ENCODE assay signal across 19 mouse cellular contexts in the genomic region with DNA sequence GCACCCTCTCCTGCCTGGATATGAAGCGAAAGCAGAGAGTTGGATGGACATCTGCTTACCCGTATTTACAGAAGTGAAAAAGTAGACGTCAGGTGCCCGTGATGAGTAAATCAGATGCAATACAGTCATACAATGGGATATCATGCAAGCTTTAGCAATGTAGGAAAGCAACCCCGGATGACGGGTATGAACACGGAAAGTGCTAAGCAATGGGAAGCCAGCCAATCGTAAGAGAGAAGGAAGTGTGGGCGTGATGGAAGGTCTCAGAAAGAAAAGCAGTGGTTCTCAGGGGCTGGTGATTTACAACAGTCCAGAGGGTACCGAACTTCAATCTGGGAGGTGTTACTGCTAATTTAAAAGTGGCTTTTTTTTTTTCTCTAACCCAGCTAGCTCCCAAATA.
DNase-seq lines count a peak whose midpoint lies in the region; ATAC-seq and TF ChIP-seq lines count a peak whose summit lies in the region.
"Had no signal": no experiment of that assay in that cellular context is flagged by ENCODE, and none has a peak within 500 bp of the region (broad histone marks: within the 10 kb centered on the region; RNA-seq: fewer than 3 reads in every experiment).

No protein-coding gene starts in this region.

- no peak overlapping the region for H3K4me2 ChIP-seq in heart, embryonic 12.5 days
- H3K4me2 ChIP-seq in kidney, embryonic 16.5 days (replicated peaks; ENCODE audit: low read depth, low read length): peak overlapping the region; percentile 17; the same call in 1 of the 2 replicates
- H3K4me2 ChIP-seq: hindbrain, embryonic 12.5 days; limb, embryonic 13.5 days; midbrain, embryonic 12.5 days had no signal

- in situ Hi-C loops in ES-E14 (cut with MboI; ENCODE audit: low sequenced_read_pairs in 2 of 2, unreplicated experiment in 2 of 2): no loop called here

- ATAC-seq in heart, embryonic 12.5 days (ENCODE audit: insufficient number of reproducible peaks, low FRiP score): no peak
- ATAC-seq in kidney, embryonic 16.5 days (ENCODE audit: low FRiP score, low TSS enrichment): no peak
- ATAC-seq in megakaryocyte, adult 5-6 weeks (ENCODE audit: poor library complexity, severe bottlenecking): peak; percentile 84
- ATAC-seq: forebrain, postnatal 0 days; intestine, embryonic 16.5 days; liver, postnatal 0 days had no signal

- TF ChIP-seq POLR2A in kidney, adult 2 months (IDR thresholded peaks at IDR 0.05; ENCODE audit: low read depth, low read length): no peak

- H3K9ac ChIP-seq in heart, embryonic 12.5 days: no peak overlapping the region
- H3K9ac ChIP-seq in kidney, embryonic 16.5 days (replicated peaks; ENCODE audit: low read length): no peak overlapping the region
- peak overlapping the region; percentile 4; the same call in 1 of the 2 replicates for H3K9ac ChIP-seq in ES-E14 (ENCODE audit: insufficient read depth, low read depth, low read length, poor library complexity, severe bottlenecking)
- H3K9ac ChIP-seq: forebrain, postnatal 0 days; hindbrain, embryonic 12.5 days; limb, embryonic 13.5 days; liver, postnatal 0 days; midbrain, embryonic 12.5 days had no signal

- no peaks in the 10 kb centered on the region for H3K27me3 ChIP-seq in heart, embryonic 12.5 days (replicated peaks)
- no peaks in the 10 kb centered on the region for H3K27me3 ChIP-seq in kidney, embryonic 16.5 days (ENCODE audit: insufficient read depth, low read length)
- H3K27me3 ChIP-seq in kidney, adult 2 months (replicated peaks; ENCODE audit: control insufficient read depth, insufficient read depth, low read length): no peaks in the 10 kb centered on the region
- H3K27me3 ChIP-seq: hindbrain, embryonic 12.5 days; limb, embryonic 13.5 days; midbrain, embryonic 12.5 days had no signal

- DNase-seq in heart, adult 18-20 months: peak; percentile 15 to 35
- no peak for DNase-seq in kidney, adult 2 months
- DNase-seq in ES-E14 (ENCODE audit: low read depth, low spot score): no peak
- DNase-seq in right cerebral cortex, postnatal 25 days: no peak
- no peak for DNase-seq in cerebellum, postnatal 36 days
- DNase-seq: adrenal gland, postnatal 36 days; B cell, adult 2 months; cerebellum, postnatal 10 days; forebrain, postnatal 0 days; gastrocnemius, postnatal 14 days; liver, postnatal 0 days had no signal

- TF ChIP-seq CTCF in kidney, adult 2 months (conservative IDR thresholded peaks at IDR 0.05; ENCODE audit: insufficient read depth, insufficient read length, low read depth, low read length): no peak

- 0 out of 2 replicates have a peak, but pooled peaks cover 4% of the 10 kb centered on the region for H3K9me3 ChIP-seq in heart, embryonic 12.5 days (replicated peaks)
- H3K9me3 ChIP-seq in kidney, embryonic 16.5 days (ENCODE audit: low read length): no peaks in the 10 kb centered on the region; the same call in 1 of the 2 replicates
- no peaks in the 10 kb centered on the region for H3K9me3 ChIP-seq in ES-E14 (ENCODE audit: control insufficient read depth, insufficient read depth, low read depth, low read length)
- H3K9me3 ChIP-seq: hindbrain, embryonic 12.5 days; midbrain, embryonic 12.5 days had no signal

- no peak overlapping the region for H3K4me3 ChIP-seq in heart, embryonic 12.5 days
- no peak overlapping the region for H3K4me3 ChIP-seq in kidney, embryonic 16.5 days (ENCODE audit: low read length)
- no peak overlapping the region for H3K4me3 ChIP-seq in kidney, adult 2 months (ENCODE audit: insufficient read depth, low read depth, low read length)
- H3K4me3 ChIP-seq in ES-E14 (ENCODE audit: insufficient read depth in 1 of 2, low read depth in 1 of 2, low read length in 2 of 2, poor library complexity in 1 of 2, severe bottlenecking in 1 of 2): peak overlapping the region; percentile 32 to 83
- H3K4me3 ChIP-seq: hindbrain, embryonic 12.5 days; left cerebral cortex, adult 2 months; limb, embryonic 13.5 days; midbrain, embryonic 12.5 days had no signal

- no peak overlapping the region for H3K27ac ChIP-seq in heart, embryonic 12.5 days (ENCODE audit: poor library complexity, severe bottlenecking)
- H3K27ac ChIP-seq in kidney, embryonic 16.5 days (ENCODE audit: low read length): no peak overlapping the region
- H3K27ac ChIP-seq in kidney, adult 2 months (ENCODE audit: insufficient read depth, low read depth, low read length): no peak overlapping the region
- peak overlapping the region; percentile 45; the same call in 1 of the 2 replicates for H3K27ac ChIP-seq in ES-E14 (ENCODE audit: insufficient read depth, low read depth, low read length, poor library complexity, severe bottlenecking)
- H3K27ac ChIP-seq: hindbrain, embryonic 12.5 days; left cerebral cortex, adult 2 months; limb, embryonic 13.5 days; midbrain, embryonic 12.5 days had no signal

- H3K4me1 ChIP-seq in heart, embryonic 12.5 days (replicated peaks): peaks cover 5% of the 10 kb centered on the region; the same call in 1 of the 2 replicates
- H3K4me1 ChIP-seq in kidney, embryonic 16.5 days (ENCODE audit: insufficient read depth, low read length): no peaks in the 10 kb centered on the region
- no peaks in the 10 kb centered on the region for H3K4me1 ChIP-seq in kidney, adult 2 months (ENCODE audit: control insufficient read depth, insufficient read depth, low read length)
- peaks cover 6 to 9% of the 10 kb centered on the region in 2 experiments for H3K4me1 ChIP-seq in ES-E14 (ENCODE audit: control insufficient read depth in 2 of 2, insufficient read depth in 2 of 2, low read length in 2 of 2, poor library complexity in 1 of 2)
- H3K4me1 ChIP-seq: hindbrain, embryonic 12.5 days; limb, embryonic 13.5 days had no signal

- H3K36me3 ChIP-seq in heart, embryonic 12.5 days: no peaks in the 10 kb centered on the region
- H3K36me3 ChIP-seq in kidney, embryonic 16.5 days (ENCODE audit: insufficient read depth, low read length): no peaks in the 10 kb centered on the region
- no peaks in the 10 kb centered on the region for H3K36me3 ChIP-seq in kidney, adult 2 months (ENCODE audit: control insufficient read depth, insufficient read depth, low read length)
- H3K36me3 ChIP-seq in ES-E14 (ENCODE audit: control insufficient read depth, insufficient read depth, low read length, poor library complexity, severe bottlenecking): peaks cover 2% of the 10 kb centered on the region; the same call in 1 of the 2 replicates
- H3K36me3 ChIP-seq: hindbrain, embryonic 12.5 days; limb, embryonic 13.5 days; midbrain, embryonic 12.5 days had no signal

- WGBS in heart, embryonic 12.5 days: 76% methylated on average over 10 of the region's 10 CpGs
- 59% methylated on average over 10 of the region's 10 CpGs for WGBS in kidney, embryonic 16.5 days
- WGBS in kidney, adult 2 months: 54% methylated on average over 10 of the region's 10 CpGs

TF ChIP-seq in ES-E14, 5 proteins besides CTCF, POLR2A, EP300 and RAD21:
- no peak for TF ChIP-seq ZC3H11A (IDR thresholded peaks at IDR 0.05; ENCODE audit: borderline replicate concordance, low read depth, low read length)

Comparison
In these comparisons a context has a peak if more than half of its experiments do, and no peak if none do; other contexts are left out.
1. DNase-seq: peak in heart, adult 18-20 months (2 of 2); none in kidney, adult 2 months (single experiment), ES-E14 (single experiment), right cerebral cortex, postnatal 25 days (single experiment) and cerebellum, postnatal 36 days (0 of 2).
2. H3K4me3 ChIP-seq: peak in ES-E14 (2 of 2); none in heart, embryonic 12.5 days (single experiment), kidney, embryonic 16.5 days (single experiment) and kidney, adult 2 months (single experiment).